Mouse (Mus musculus): ENCODE data around the gene Slc6a16. TPM values are rescaled to one million over a fixed set of nuclear protein-coding genes. Genes with fewer than 3 reads are reported as not detected.
A peak's percentile ranks its signal among the peaks of the same experiment; 100 is the strongest.

Gene Slc6a16
- total RNA-seq, 4 experiments from 2014 or later: not detected

GRCm38 (mm10) chr7:45216442-45217183 is 24.3 kb upstream of the Slc6a16 start:
- peak in 1 of 2 experiments; percentile 20 for DNase-seq (ENCODE audit: low spot score in 2 of 2)

- DNase-seq (ENCODE audit: low spot score in 2 of 2): no peak
These were observed 19.2 kb upstream of the Slc6a16 start for GRCm38 (mm10) chr7:45221680-45222079.

GRCm38 (mm10) chr7:45224826-45225225 is 16.1 kb upstream of the Slc6a16 start:
- DNase-seq (ENCODE audit: low spot score in 2 of 2): no peak

GRCm38 (mm10) chr7:45226421-45226820 is 14.5 kb upstream of the Slc6a16 start:
- DNase-seq (ENCODE audit: low spot score in 2 of 2): no peak

GRCm38 (mm10) chr7:45228548-45228947 is 12.3 kb upstream of the Slc6a16 start:
- DNase-seq (ENCODE audit: low spot score in 2 of 2): no peak

- DNase-seq (ENCODE audit: low spot score in 2 of 2): no peak
These were observed 11.8 kb upstream of the Slc6a16 start for GRCm38 (mm10) chr7:45229046-45229445.

GRCm38 (mm10) chr7:45229459-45230203 is 11.3 kb upstream of the Slc6a16 start:
- no peak for DNase-seq (ENCODE audit: low spot score in 2 of 2)

- no peak for DNase-seq (ENCODE audit: low spot score in 2 of 2)
These were observed 9.7 kb upstream of the Slc6a16 start for GRCm38 (mm10) chr7:45231192-45231591.

- DNase-seq (ENCODE audit: low spot score in 2 of 2): no peak
These were observed 8.9 kb upstream of the Slc6a16 start for GRCm38 (mm10) chr7:45231941-45232340.

- no peak for DNase-seq (ENCODE audit: low spot score in 2 of 2)
These were observed 8.0 kb upstream of the Slc6a16 start for GRCm38 (mm10) chr7:45232716-45233465.

GRCm38 (mm10) chr7:45233580-45234332 is 7.1 kb upstream of the Slc6a16 start:
- DNase-seq (ENCODE audit: low spot score in 2 of 2): no peak

- no peak for DNase-seq (ENCODE audit: low spot score in 2 of 2)
These were observed 6.5 kb upstream of the Slc6a16 start for GRCm38 (mm10) chr7:45234333-45234841.

GRCm38 (mm10) chr7:45234922-45235571 is 5.8 kb upstream of the Slc6a16 start:
- no peak for DNase-seq (ENCODE audit: low spot score in 2 of 2)

GRCm38 (mm10) chr7:45235656-45236180 is 5.2 kb upstream of the Slc6a16 start:
- no peak for DNase-seq (ENCODE audit: low spot score in 2 of 2)

- DNase-seq (ENCODE audit: low spot score in 2 of 2): no peak
These were observed 2.9 kb upstream of the Slc6a16 start for GRCm38 (mm10) chr7:45237747-45238699.

- DNase-seq (ENCODE audit: low spot score in 2 of 2): no peak
These were observed 2.0 kb upstream of the Slc6a16 start, which contains the start of gene Cd37 for GRCm38 (mm10) chr7:45238723-45239496. Gene Cd37, minus strand, starts transcription at chr7:45239115.

- no peak for DNase-seq (ENCODE audit: low spot score in 2 of 2)
These were observed 776 bp upstream of the Slc6a16 start for GRCm38 (mm10) chr7:45240109-45240508.

GRCm38 (mm10) chr7:45241389-45241749 is 484 bp downstream of the Slc6a16 start:
- DNase-seq (ENCODE audit: low spot score in 2 of 2): no peak
